In the genomic region with DNA sequence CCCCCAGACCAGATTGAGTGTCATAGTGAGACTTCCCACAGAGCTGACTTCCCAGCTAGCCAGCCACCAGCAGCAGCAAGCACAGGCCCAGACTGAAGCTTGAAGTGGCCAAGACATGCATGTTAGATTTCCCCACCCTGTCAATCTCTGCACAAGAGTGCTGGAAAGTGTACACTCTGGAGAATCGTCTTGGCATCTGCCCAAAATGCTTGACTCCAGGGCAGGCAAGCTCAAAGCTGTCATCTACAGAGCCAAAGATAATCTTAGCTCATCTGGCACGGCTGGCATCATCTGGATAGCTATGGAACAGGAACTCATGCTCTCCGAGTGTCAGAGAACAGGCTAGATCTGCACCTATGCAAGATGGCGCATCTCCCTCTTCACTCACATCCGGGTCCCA, we compare ENCODE assay signal across 24 mouse cellular contexts. TPM values are rescaled to one million over a fixed set of nuclear protein-coding genes. Genes with fewer than 3 reads are reported as not detected.
DNase-seq lines count a peak whose midpoint lies in the region; ATAC-seq lines count a peak whose summit lies in the region.
"Had no signal": no experiment of that assay in that cellular context is flagged by ENCODE, and none has a peak within 500 bp of the region (broad histone marks: within the 10 kb centered on the region; RNA-seq: fewer than 3 reads in every experiment).

No protein-coding gene starts in this region.

- peaks cover 11% of the 10 kb centered on the region; the same call in 1 of the 2 replicates for H3K36me3 ChIP-seq in embryonic facial prominence, embryonic 14.5 days (ENCODE audit: control insufficient read depth, insufficient read depth, low read length)
- peaks cover 10% of the 10 kb centered on the region for H3K36me3 ChIP-seq in embryonic facial prominence, embryonic 10.5 days (replicated peaks)
- H3K36me3 ChIP-seq: midbrain, embryonic 15.5 days; stomach, embryonic 15.5 days had no signal

- no peak overlapping the region for H3K4me3 ChIP-seq in embryonic facial prominence, embryonic 14.5 days (ENCODE audit: low read depth, low read length)
- H3K4me3 ChIP-seq in embryonic facial prominence, embryonic 10.5 days, result no peak overlapping the region
- H3K4me3 ChIP-seq: forebrain, embryonic 13.5 days; hindbrain, embryonic 15.5 days; midbrain, embryonic 15.5 days; stomach, embryonic 15.5 days had no signal

- intact Hi-C loops in heart, postnatal 25 days (cut with DNase I), result loop anchor here (5.0 kb wide), 1 partner anchor 231 kb away; no protein-coding TSS in a partner anchor

- WGBS in embryonic facial prominence, embryonic 14.5 days, result 75% methylated on average over 5 of the region's 5 CpGs
- 91% methylated on average over 5 of the region's 5 CpGs for WGBS in embryonic facial prominence, embryonic 10.5 days

- H3K9ac ChIP-seq in embryonic facial prominence, embryonic 14.5 days (ENCODE audit: low read depth, low read length), result no peak overlapping the region
- H3K9ac ChIP-seq: forebrain, embryonic 13.5 days; hindbrain, embryonic 15.5 days; liver, postnatal 0 days; midbrain, embryonic 15.5 days; stomach, embryonic 15.5 days had no signal

- no peak for ATAC-seq in embryonic facial prominence, embryonic 14.5 days (ENCODE audit: low read depth)
- ATAC-seq: forebrain, embryonic 13.5 days; intestine, postnatal 0 days; liver, postnatal 0 days; midbrain, embryonic 15.5 days had no signal

- H3K27me3 ChIP-seq in embryonic facial prominence, embryonic 14.5 days (replicated peaks; ENCODE audit: control insufficient read depth, insufficient read depth, low read length), result no peaks in the 10 kb centered on the region
- no peaks in the 10 kb centered on the region for H3K27me3 ChIP-seq in embryonic facial prominence, embryonic 10.5 days (replicated peaks; ENCODE audit: low read depth, poor library complexity, severe bottlenecking)
- H3K27me3 ChIP-seq: forebrain, embryonic 13.5 days; hindbrain, embryonic 15.5 days; midbrain, embryonic 15.5 days; stomach, embryonic 15.5 days had no signal

- H3K27ac ChIP-seq in embryonic facial prominence, embryonic 14.5 days (replicated peaks; ENCODE audit: low read depth, low read length), result no peak overlapping the region
- no peak overlapping the region for H3K27ac ChIP-seq in embryonic facial prominence, embryonic 10.5 days (replicated peaks)
- H3K27ac ChIP-seq: forebrain, embryonic 13.5 days; hindbrain, embryonic 15.5 days; kidney, postnatal 0 days; macrophage; midbrain, embryonic 15.5 days; stomach, embryonic 15.5 days had no signal

- peak; percentile 47 for DNase-seq in embryonic facial prominence, embryonic 14.5 days (ENCODE audit: low spot score)
- no peak for DNase-seq in embryonic facial prominence, embryonic 10.5 days (ENCODE audit: low spot score)
- peak; percentile 36 for DNase-seq in heart, postnatal 4 days
- no peak for DNase-seq in heart, postnatal 25 days (ENCODE audit: low spot score)
- DNase-seq in 3T3-L1 (ENCODE audit: low read depth, low spot score) (peak; percentile 30), adipocyte (ENCODE audit: low spot score) (peak; percentile 64)
- DNase-seq in gastrocnemius, postnatal 4 days (ENCODE audit: low spot score in 2 of 2), result no peak
- DNase-seq: cerebellum, adult 8-10 months; embryo, embryonic 11 days; liver; liver, postnatal 0 days; thymus, adult 2 months had no signal

- H3K9me3 ChIP-seq in embryonic facial prominence, embryonic 14.5 days (ENCODE audit: control insufficient read depth, low read length), result no peaks in the 10 kb centered on the region
- no peaks in the 10 kb centered on the region for H3K9me3 ChIP-seq in embryonic facial prominence, embryonic 10.5 days
- H3K9me3 ChIP-seq: forebrain, embryonic 13.5 days; hindbrain, embryonic 15.5 days; midbrain, embryonic 15.5 days; stomach, embryonic 15.5 days had no signal

- no peak overlapping the region for H3K4me2 ChIP-seq in embryonic facial prominence, embryonic 14.5 days (ENCODE audit: low read depth, low read length)
- H3K4me2 ChIP-seq: forebrain, embryonic 13.5 days; hindbrain, embryonic 15.5 days; midbrain, embryonic 15.5 days; stomach, embryonic 15.5 days had no signal

- peaks cover 7% of the 10 kb centered on the region; the same call in 1 of the 2 replicates for H3K4me1 ChIP-seq in embryonic facial prominence, embryonic 14.5 days (ENCODE audit: control insufficient read depth, insufficient read depth, low read length)
- peaks cover 12% of the 10 kb centered on the region for H3K4me1 ChIP-seq in embryonic facial prominence, embryonic 10.5 days
- H3K4me1 ChIP-seq: stomach, embryonic 15.5 days had no signal

RNA-seq across cellular contexts. Expression of a gene that starts 4.8 kb away (rescaled TPM):
- polyA plus RNA-seq in embryonic facial prominence, embryonic 14.5 days (2014; fragmentation: Nextera tagmentation; extraction: Ambion mirVana), result 12.9 TPM in 2 replicates
- polyA plus RNA-seq in embryonic facial prominence, embryonic 10.5 days (2016; fragmentation: Nextera tagmentation; extraction: Ambion mirVana), result 14.3 and 15.5 TPM in 2 replicates
- 1 to 10 TPM; 5.2 to 5.3 TPM for total RNA-seq in heart, postnatal 4 days (2021)
- total RNA-seq in heart, postnatal 25 days (2021), result 1 to 10 TPM; 3.4 to 3.5 TPM
- 10 to 100 TPM in 1 of 2 experiments, 1 to 10 TPM in 1; 7.5 to 10.2 TPM for total RNA-seq in gastrocnemius, postnatal 4 days (2021)

RNA-seq across cellular contexts. Expression of a gene that starts 12.7 kb away (rescaled TPM):
- not detected in 2 replicates for polyA plus RNA-seq in embryonic facial prominence, embryonic 14.5 days (2014; fragmentation: Nextera tagmentation; extraction: Ambion mirVana)
- polyA plus RNA-seq in embryonic facial prominence, embryonic 10.5 days (2016; fragmentation: Nextera tagmentation; extraction: Ambion mirVana), result not detected in 2 replicates
- total RNA-seq in heart, postnatal 4 days (2021), result not detected
- total RNA-seq in heart, postnatal 25 days (2021), result not detected
- not detected for total RNA-seq in gastrocnemius, postnatal 4 days (2021)
- total RNA-seq: adrenal gland, adult 18-20 months; granulocyte monocyte progenitor cell, adult 5-6 weeks; layer of hippocampus, adult 18-20 months; left cerebral cortex, postnatal 36 days had no signal
- polyA plus RNA-seq: forebrain, embryonic 13.5 days; hindbrain, embryonic 15.5 days; intestine, postnatal 0 days; kidney, postnatal 0 days; liver, postnatal 0 days; macrophage; midbrain, embryonic 15.5 days; spleen, adult 2 months; stomach, embryonic 15.5 days had no signal

RNA-seq across cellular contexts. Expression of a gene that starts 43.0 kb away (rescaled TPM):
- polyA plus RNA-seq in embryonic facial prominence, embryonic 14.5 days (2014; fragmentation: Nextera tagmentation; extraction: Ambion mirVana), result 11.0 and 12.3 TPM in 2 replicates
- polyA plus RNA-seq in embryonic facial prominence, embryonic 10.5 days (2016; fragmentation: Nextera tagmentation; extraction: Ambion mirVana), result 13.5 and 14.7 TPM in 2 replicates
- 10 to 100 TPM; 53.5 to 56.7 TPM for total RNA-seq in heart, postnatal 4 days (2021)
- 10 to 100 TPM; 19.4 to 21.0 TPM for total RNA-seq in heart, postnatal 25 days (2021)
- 10 to 100 TPM; 58.1 to 58.7 TPM for total RNA-seq in gastrocnemius, postnatal 4 days (2021)
- polyA plus RNA-seq: macrophage had no signal

Comparison
In these comparisons a context has a peak if more than half of its experiments do, and no peak if none do; other contexts are left out.
1. DNase-seq: peak in embryonic facial prominence, embryonic 14.5 days (single experiment), heart, postnatal 4 days (single experiment), 3T3-L1 (single experiment) and adipocyte (single experiment); none in embryonic facial prominence, embryonic 10.5 days (single experiment), heart, postnatal 25 days (single experiment) and gastrocnemius, postnatal 4 days (0 of 2).